Mouse (Mus musculus) heart, adult 2 months (tissue): ENCODE data around the gene Gm45837.

Source experiments
- CTCF ChIP-seq: fragments of 200-600 bp; IDR thresholded peaks from 2 replicates; pipeline ENCODE4 v1.8.1; 2022; ENCODE audit warnings: antibody characterized with exemption, mild to moderate bottlenecking, moderate library complexity
- EP300 ChIP-seq: fragments of 200-500 bp; IDR thresholded peaks from 2 replicates; pipeline ENCODE4 v1.6.1; 2011; ENCODE audit warnings: low read depth, low read length, control low read depth; ENCODE audit not compliant: insufficient read depth
- POLR2A ChIP-seq: fragments of 200-500 bp; IDR thresholded peaks from 2 replicates; pipeline ENCODE4 v1.6.1; 2011; ENCODE audit warnings: mild to moderate bottlenecking, low read depth, low read length, control low read depth; ENCODE audit not compliant: insufficient read depth

DNA sequence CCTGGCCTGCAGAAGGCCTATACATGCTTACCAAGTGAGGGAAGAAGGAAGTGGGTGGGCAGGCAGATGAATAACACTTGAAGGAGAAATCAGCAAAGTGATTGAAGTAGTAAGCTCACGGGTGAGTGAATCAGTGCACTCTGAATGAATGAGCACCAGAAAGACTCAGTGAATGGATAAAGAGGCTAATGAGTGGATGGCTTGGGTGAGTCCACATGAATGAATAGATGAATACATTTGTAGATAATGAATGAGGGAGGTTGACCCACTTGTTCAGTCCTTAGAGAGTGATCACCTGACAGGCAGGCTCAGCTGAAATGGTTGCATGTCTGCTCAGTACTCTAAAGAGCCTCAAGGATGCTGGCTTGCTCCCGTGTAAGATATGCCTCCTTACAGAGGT lies 112.5 kb downstream of the Gm45837 start:
- TF ChIP-seq POLR2A: no peak
- TF ChIP-seq EP300: no peak
- TF ChIP-seq CTCF: no peak
